ENCODE assay signal across 8 mouse cellular contexts in genomic region chr3:37748002-37748733, GRCm38 (mm10). TPM values are rescaled to one million over a fixed set of nuclear protein-coding genes. Genes with fewer than 3 reads are reported as not detected.
A peak's percentile ranks its signal among the peaks of the same experiment; 100 is the strongest.
DNase-seq lines count a peak whose midpoint lies in the region; ATAC-seq lines count a peak whose summit lies in the region.

No protein-coding gene starts in this region.

- H3K9me3 ChIP-seq in embryonic facial prominence, embryonic 13.5 days: no peaks in the 10 kb centered on the region
- no peaks in the 10 kb centered on the region for H3K9me3 ChIP-seq in limb, embryonic 10.5 days (replicated peaks)
- no peaks in the 10 kb centered on the region for H3K9me3 ChIP-seq in midbrain, embryonic 15.5 days

- H3K36me3 ChIP-seq in embryonic facial prominence, embryonic 13.5 days: no peaks in the 10 kb centered on the region
- H3K36me3 ChIP-seq in limb, embryonic 10.5 days: no peaks in the 10 kb centered on the region
- H3K36me3 ChIP-seq in midbrain, embryonic 15.5 days (replicated peaks): no peaks in the 10 kb centered on the region

- H3K4me1 ChIP-seq in embryonic facial prominence, embryonic 13.5 days: peaks cover 9% of the 10 kb centered on the region; the same call in 1 of the 2 replicates
- peaks cover 12% of the 10 kb centered on the region; the same call in 1 of the 2 replicates for H3K4me1 ChIP-seq in limb, embryonic 10.5 days
- H3K4me1 ChIP-seq in midbrain, embryonic 15.5 days: no peaks in the 10 kb centered on the region

- H3K9ac ChIP-seq in embryonic facial prominence, embryonic 13.5 days: no peak overlapping the region
- H3K9ac ChIP-seq in midbrain, embryonic 15.5 days: no peak overlapping the region

- peak overlapping the region; percentile 60; the same call in 1 of the 2 replicates for H3K27ac ChIP-seq in embryonic facial prominence, embryonic 13.5 days
- peak overlapping the region; percentile 25; the same call in 1 of the 2 replicates for H3K27ac ChIP-seq in limb, embryonic 10.5 days
- H3K27ac ChIP-seq in midbrain, embryonic 15.5 days: no peak overlapping the region

- no peak for ATAC-seq in embryonic facial prominence, embryonic 13.5 days (ENCODE audit: insufficient number of reproducible peaks, insufficient read depth, low FRiP score, low TSS enrichment, low read depth)
- ATAC-seq in monocyte, adult 5-6 weeks (replicated peaks; ENCODE audit: insufficient number of reproducible peaks, low FRiP score, low TSS enrichment, poor library complexity, severe bottlenecking): peak; percentile 64
- ATAC-seq in midbrain, embryonic 15.5 days (replicated peaks): no peak

- H3K4me2 ChIP-seq in embryonic facial prominence, embryonic 13.5 days: no peak overlapping the region
- no peak overlapping the region for H3K4me2 ChIP-seq in midbrain, embryonic 15.5 days

- peak; percentile 57 for DNase-seq in layer of hippocampus, adult 9-11 months
- DNase-seq in layer of hippocampus, adult 18-20 months (ENCODE audit: low spot score in 2 of 2): no peak
- DNase-seq in limb, embryonic 10.5 days (ENCODE audit: low spot score): no peak
- DNase-seq in adrenal gland, adult 2 months: no peak
- no peak for DNase-seq in B cell, adult 2 months

- H3K27me3 ChIP-seq in embryonic facial prominence, embryonic 13.5 days: no peaks in the 10 kb centered on the region
- no peaks in the 10 kb centered on the region for H3K27me3 ChIP-seq in limb, embryonic 10.5 days (ENCODE audit: low read depth, poor library complexity, severe bottlenecking)
- no peaks in the 10 kb centered on the region for H3K27me3 ChIP-seq in midbrain, embryonic 15.5 days (replicated peaks)

- no peak overlapping the region for H3K4me3 ChIP-seq in embryonic facial prominence, embryonic 13.5 days
- H3K4me3 ChIP-seq in limb, embryonic 10.5 days: no peak overlapping the region
- no peak overlapping the region for H3K4me3 ChIP-seq in midbrain, embryonic 15.5 days

- WGBS in embryonic facial prominence, embryonic 13.5 days: 63% methylated on average over 16 of the region's 16 CpGs
- WGBS in limb, embryonic 10.5 days: 88% methylated on average over 16 of the region's 16 CpGs
- 87% methylated on average over 16 of the region's 16 CpGs for WGBS in midbrain, embryonic 15.5 days

RNA-seq across cellular contexts. Expression of gene Gm5148, which starts 23.9 kb away (rescaled TPM):
- 1 to 10 TPM; 3.9 to 4.8 TPM for total RNA-seq in layer of hippocampus, adult 18-20 months (2021)
- polyA plus RNA-seq in embryonic facial prominence, embryonic 13.5 days (2015; fragmentation: Nextera tagmentation; extraction: Ambion mirVana): 6.2 and 7.5 TPM in 2 replicates
- polyA plus RNA-seq in limb, embryonic 10.5 days (2016; fragmentation: Nextera tagmentation; extraction: Ambion mirVana): 4.6 and 5.7 TPM in 2 replicates
- 24.7 to 61.8 TPM (median 41.2 TPM) in 3 replicates for total RNA-seq in monocyte, adult 5-6 weeks (2017)
- total RNA-seq in adrenal gland, adult 2 months (2021): 1 to 10 TPM in 1 of 2 experiments, under 1 TPM in 1; 0.26 to 1.6 TPM
- polyA plus RNA-seq in adrenal gland, adult 2 months (2012; rRNA removed): 0.59 and 2.6 TPM in 2 replicates
- polyA plus RNA-seq in midbrain, embryonic 15.5 days (2015; fragmentation: Nextera tagmentation; extraction: Ambion mirVana): 12.4 and 15.4 TPM in 2 replicates
